Mouse (Mus musculus) liver, adult 2 months (tissue): ENCODE data around the gene Btn2a2.

Experiments used
- CTCF ChIP-seq: fragments of 200-500 bp; IDR thresholded peaks from 2 replicates; pipeline ENCODE4 v1.5.1; 2011; ENCODE audit warnings: low read depth, low read length, control low read depth
- POLR2A ChIP-seq: fragments of 200-500 bp; IDR thresholded peaks from 2 replicates; pipeline ENCODE4 v1.6.1; 2011; ENCODE audit warnings: low read length, control low read depth; ENCODE audit not compliant: insufficient read depth; ENCODE audit errors: extremely low read depth

GRCm38 (mm10) chr13:23532262-23533075 is 43.8 kb upstream of the Btn2a2 start:
- TF ChIP-seq POLR2A (no peak), CTCF (no peak)
